ENCODE assay signal across 20 mouse cellular contexts in genomic region chr7:64574144-64574543, GRCm38 (mm10).
DNase-seq lines count a peak whose midpoint lies in the region; ATAC-seq and TF ChIP-seq lines count a peak whose summit lies in the region.
"Had no signal": no experiment of that assay in that cellular context is flagged by ENCODE, and none has a peak within 500 bp of the region (broad histone marks: within the 10 kb centered on the region; RNA-seq: fewer than 3 reads in every experiment).

No protein-coding gene starts in this region.

- no peak overlapping the region for H3K4me3 ChIP-seq in left cerebral cortex, adult 2 months
- no peak overlapping the region for H3K4me3 ChIP-seq in forebrain, embryonic 14.5 days (ENCODE audit: low read depth, low read length)
- H3K4me3 ChIP-seq: embryonic facial prominence, embryonic 12.5 days; heart, embryonic 13.5 days; hindbrain, embryonic 15.5 days had no signal

- no peak for TF ChIP-seq CTCF in left cerebral cortex, adult 2 months (IDR thresholded peaks at IDR 0.05)

- H3K36me3 ChIP-seq in forebrain, embryonic 14.5 days (ENCODE audit: control insufficient read depth, insufficient read depth, low read length): no peaks in the 10 kb centered on the region
- H3K36me3 ChIP-seq: embryonic facial prominence, embryonic 12.5 days; G1E; heart, embryonic 13.5 days; hindbrain, embryonic 15.5 days had no signal

- H3K9ac ChIP-seq in forebrain, embryonic 14.5 days (ENCODE audit: low read length): no peak overlapping the region
- H3K9ac ChIP-seq: embryonic facial prominence, embryonic 12.5 days; heart, embryonic 13.5 days; hindbrain, embryonic 15.5 days had no signal

- H3K27me3 ChIP-seq in forebrain, embryonic 14.5 days (replicated peaks; ENCODE audit: control insufficient read depth, insufficient read depth, low read length): no peaks in the 10 kb centered on the region
- H3K27me3 ChIP-seq: embryonic facial prominence, embryonic 12.5 days; heart, embryonic 13.5 days; hindbrain, embryonic 15.5 days had no signal

- no peak overlapping the region for H3K4me2 ChIP-seq in forebrain, embryonic 14.5 days (ENCODE audit: low read length)
- H3K4me2 ChIP-seq: embryonic facial prominence, embryonic 12.5 days; heart, embryonic 13.5 days; hindbrain, embryonic 15.5 days had no signal

- H3K9me3 ChIP-seq in forebrain, embryonic 14.5 days (replicated peaks; ENCODE audit: control insufficient read depth, low read length): no peaks in the 10 kb centered on the region
- H3K9me3 ChIP-seq: embryonic facial prominence, embryonic 12.5 days; hindbrain, embryonic 15.5 days had no signal

- intact Hi-C loops in left cerebral cortex, adult 2 months (cut with DNase I): no loop called here
- intact Hi-C loops in left cerebral cortex, postnatal 4 days (cut with DNase I): no loop called here

- H3K4me1 ChIP-seq in forebrain, embryonic 14.5 days (ENCODE audit: control insufficient read depth, insufficient read depth, low read length): 0 out of 2 replicates have a peak, but pooled peaks cover 5% of the 10 kb centered on the region
- H3K4me1 ChIP-seq: heart, embryonic 13.5 days had no signal

- peak overlapping the region; percentile 36 for H3K27ac ChIP-seq in left cerebral cortex, adult 2 months
- H3K27ac ChIP-seq in forebrain, embryonic 14.5 days (ENCODE audit: low read depth, low read length): peak overlapping the region; percentile 21; the same call in 1 of the 2 replicates
- H3K27ac ChIP-seq: embryonic facial prominence, embryonic 12.5 days; heart, embryonic 13.5 days; hindbrain, embryonic 15.5 days had no signal

- peak; percentile 74; the same call in 1 of the 2 replicates for ATAC-seq in forebrain, embryonic 14.5 days
- ATAC-seq: CD4-positive, CD25-positive, alpha-beta regulatory T cell, adult 4 months; intestine, embryonic 16.5 days had no signal

- whole genome bisulfite sequencing in forebrain, embryonic 14.5 days: 83% methylated on average over 16 of the region's 16 CpGs

- DNase-seq in cerebellum, adult 9-10 months: peak; percentile 12
- DNase-seq in cerebellum, adult 11-12 months: no peak
- DNase-seq in left cerebral cortex, adult 2 months (ENCODE audit: extremely low spot score in 1 of 2, low spot score in 2 of 2): no peak
- no peak for DNase-seq in left cerebral cortex, postnatal 4 days
- DNase-seq in forebrain, embryonic 14.5 days (ENCODE audit: low spot score): peak; percentile 54
- no peak for DNase-seq in adrenal gland, postnatal 36 days
- no peak for DNase-seq in lung, postnatal 25 days (ENCODE audit: low spot score)
- DNase-seq: adrenal gland, adult 8-10 months; B cell, adult 2 months; cerebellum, adult 2 months; cerebellum, postnatal 14 days; gastrocnemius, postnatal 36 days; heart, adult 11 months; heart, postnatal 36 days had no signal

Comparison
In these comparisons a context has a peak if more than half of its experiments do, and no peak if none do; other contexts are left out.
1. DNase-seq: peak in cerebellum, adult 9-10 months (single experiment) and forebrain, embryonic 14.5 days (single experiment); none in cerebellum, adult 11-12 months (single experiment), left cerebral cortex, adult 2 months (0 of 2), left cerebral cortex, postnatal 4 days (single experiment), adrenal gland, postnatal 36 days (0 of 2) and lung, postnatal 25 days (single experiment).